Mouse (Mus musculus): ENCODE data around the gene Lbx2.

The Lbx2 gene

GRCm38 (mm10) chr6:83086121-83087035 is at the start of gene Lbx2:
Gene Lbx2, plus strand, starts transcription at chr6:83086367.
- DNase-seq: peak; percentile 24 to 45

DNA sequence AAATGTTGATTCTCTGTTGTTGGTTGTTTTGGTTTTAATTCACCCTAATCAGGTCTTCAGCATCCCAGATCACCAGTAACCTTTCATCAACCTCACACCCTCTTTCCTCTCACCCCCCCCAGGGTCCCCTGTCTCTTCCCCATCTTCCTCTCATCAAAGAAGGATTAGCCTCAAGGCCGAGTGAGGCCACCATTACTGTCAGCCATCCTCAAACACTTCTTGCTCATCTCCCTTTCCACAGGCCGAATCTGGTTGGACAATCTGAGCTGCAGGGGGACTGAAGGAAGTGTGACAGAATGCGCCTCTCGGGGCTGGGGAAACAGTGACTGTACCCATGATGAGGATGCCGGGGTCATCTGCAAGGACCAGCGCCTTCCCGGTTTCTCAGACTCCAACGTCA is 49.0 kb upstream of the Lbx2 start:
- no peak for DNase-seq

DNA sequence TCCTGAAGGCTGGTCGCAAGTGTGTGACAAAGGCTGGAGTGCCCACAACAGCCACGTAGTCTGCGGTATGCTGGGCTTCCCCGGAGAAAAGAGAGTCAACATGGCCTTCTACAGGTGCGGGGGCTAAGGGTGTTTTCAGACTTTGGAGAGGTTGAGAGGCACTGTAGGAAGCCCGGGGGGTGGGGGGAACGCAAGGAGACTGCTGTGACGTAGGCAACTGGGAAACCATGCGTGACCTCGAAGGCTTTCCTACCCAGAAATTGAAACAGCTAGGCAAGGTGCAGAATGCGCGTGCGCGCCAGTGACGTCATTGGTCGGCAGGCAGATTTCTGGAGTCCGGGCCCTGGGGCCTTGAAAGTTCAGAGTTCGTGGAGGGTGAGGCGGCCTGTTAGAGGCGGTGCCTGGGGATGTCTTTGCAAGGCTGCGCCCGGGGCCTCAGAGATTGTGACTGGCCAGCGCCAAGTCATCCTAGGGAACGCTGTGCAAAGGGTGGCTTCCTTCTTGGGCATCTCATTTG is 47.6 kb upstream of the Lbx2 start:
- peak; percentile 90 to 95 for DNase-seq

DNA sequence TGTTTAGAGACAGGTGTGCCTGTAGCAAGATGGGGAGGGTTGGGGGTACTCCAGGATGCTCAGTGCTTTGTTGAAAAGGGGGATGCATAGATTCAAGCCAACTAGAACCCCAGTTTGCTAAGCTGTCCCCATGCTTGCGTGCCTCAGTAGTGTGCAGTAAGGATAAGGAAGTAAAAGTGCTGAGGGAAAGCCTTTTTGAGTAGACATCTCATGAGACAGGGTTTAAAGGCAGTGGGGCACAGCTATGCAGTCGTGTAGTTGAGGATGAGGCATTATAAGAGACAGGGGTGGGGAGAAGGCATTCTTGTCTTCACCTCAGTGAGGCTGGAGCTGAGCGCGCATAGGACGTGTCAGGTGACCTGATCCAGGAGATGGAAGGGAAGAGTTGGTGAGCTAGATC is 45.6 kb upstream of the Lbx2 start:
- DNase-seq: no peak

DNA sequence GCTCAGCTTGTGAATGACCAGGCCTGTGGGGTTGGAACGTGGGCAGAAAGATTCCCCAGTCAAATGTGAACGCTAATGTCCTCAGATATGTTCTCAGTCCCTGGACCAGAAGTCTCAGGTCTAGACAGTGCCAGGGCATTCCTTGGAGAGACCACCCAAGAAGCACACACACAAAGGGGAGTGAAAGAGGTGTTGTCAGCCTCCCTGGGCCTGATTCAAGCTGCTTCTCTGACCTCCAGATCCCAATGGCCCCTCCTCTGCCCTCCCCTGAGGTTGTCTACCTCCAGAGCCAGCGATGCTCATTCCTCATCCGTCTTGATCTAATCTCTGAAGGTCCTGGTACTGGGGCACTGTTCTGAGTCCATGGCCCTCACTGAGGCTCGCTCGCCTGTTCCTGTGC is 42.6 kb upstream of the Lbx2 start:
- no peak for DNase-seq

- DNase-seq: no peak
Observed at GRCm38 (mm10) chr6:83043993-83044392, 42.2 kb upstream of the Lbx2 start.

DNA sequence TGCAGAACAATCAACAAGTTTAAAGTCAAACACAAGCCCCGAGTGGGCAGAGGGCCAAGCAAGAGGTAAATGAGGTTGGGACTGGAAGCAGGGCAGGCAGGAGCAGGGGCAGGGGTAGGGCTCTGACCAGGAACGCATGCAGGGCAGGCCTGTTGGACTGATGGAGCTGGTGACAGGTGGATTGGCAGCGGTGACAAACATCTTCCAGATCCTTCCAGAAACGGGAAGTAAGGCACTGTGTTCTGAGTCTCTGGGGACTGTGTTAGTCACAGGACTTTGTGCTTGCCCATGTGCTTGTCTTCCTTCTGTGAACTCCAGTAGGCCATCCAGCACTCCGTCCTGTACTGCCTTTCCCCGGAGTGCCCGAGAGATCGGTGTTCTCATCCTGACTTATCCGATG is 41.4 kb upstream of the Lbx2 start:
- no peak for DNase-seq

- no peak for DNase-seq
Observed at GRCm38 (mm10) chr6:83049367-83049766, 36.8 kb upstream of the Lbx2 start.

- peak; percentile 16 to 27 for DNase-seq
Observed at GRCm38 (mm10) chr6:83053136-83053960, 32.8 kb upstream of the Lbx2 start.

DNA sequence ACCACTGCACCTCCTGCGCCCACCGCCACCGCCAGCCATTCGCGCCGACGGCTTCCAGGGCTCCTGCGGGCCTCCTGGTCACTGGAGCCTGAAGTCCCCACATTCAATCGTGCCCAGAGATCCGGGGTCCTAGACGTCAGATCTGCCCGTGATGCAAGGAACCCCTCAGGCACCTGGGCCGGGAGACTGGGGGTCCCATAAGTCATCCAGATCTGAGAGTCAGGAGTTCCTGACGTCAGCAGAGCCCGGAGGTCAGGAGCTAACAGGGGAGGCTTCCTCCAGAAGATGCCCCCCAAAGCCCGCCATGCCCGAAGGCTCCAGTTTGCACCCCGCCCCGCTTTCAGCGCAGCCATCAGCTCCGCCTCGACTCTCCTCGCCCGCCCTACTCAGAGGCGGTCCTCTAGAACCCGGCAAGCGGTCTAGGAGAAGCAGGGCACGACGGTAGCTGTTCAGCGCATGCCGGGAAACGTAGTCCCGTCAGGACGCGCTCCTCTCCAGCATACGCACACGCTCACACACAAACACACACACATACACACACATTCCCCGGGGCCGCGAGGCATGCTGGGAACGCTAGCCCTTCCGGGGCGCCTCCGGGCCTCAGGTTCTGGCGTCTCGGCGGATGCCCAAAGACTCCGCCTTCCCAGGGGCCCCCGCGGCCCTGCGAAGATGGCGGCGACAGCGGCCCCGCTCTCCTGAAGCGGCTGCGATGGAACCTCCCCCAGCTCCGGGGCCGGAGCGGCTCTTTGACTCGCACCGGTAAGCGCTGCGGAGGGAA is 31.9 kb upstream of the Lbx2 start, which contains the start of gene Aup1:
Gene Aup1 (plus strand): TSS at position 448 of the 778 bp plus-strand sequence.
- DNase-seq: peak; percentile 97

DNA sequence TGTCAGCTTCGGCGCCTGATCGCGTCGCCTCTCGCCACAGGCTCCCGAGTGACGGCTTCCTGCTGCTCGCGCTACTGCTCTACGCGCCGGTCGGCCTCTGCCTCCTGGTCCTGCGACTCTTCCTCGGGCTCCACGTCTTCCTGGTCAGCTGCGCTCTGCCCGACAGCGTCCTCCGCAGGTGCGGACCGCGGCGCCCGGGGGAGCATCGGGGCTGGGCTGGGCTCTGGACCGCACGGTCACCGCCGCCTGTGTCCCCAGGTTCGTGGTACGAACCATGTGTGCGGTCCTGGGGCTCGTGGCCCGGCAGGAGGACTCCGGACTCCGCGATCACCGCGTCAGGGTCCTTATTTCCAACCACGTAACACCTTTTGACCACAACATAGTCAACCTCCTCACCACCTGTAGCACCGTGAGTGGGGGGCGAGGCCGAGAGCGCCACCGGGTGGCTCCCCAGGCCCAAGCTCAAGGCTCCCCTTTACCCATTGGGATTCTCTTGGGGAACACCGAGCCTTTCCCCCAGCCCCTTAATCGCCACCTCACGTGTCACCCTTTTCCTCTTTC is 31.2 kb upstream of the Lbx2 start, which contains the start of gene Htra2:
Gene Htra2 (minus strand): TSS at position 403 of the 561 bp plus-strand sequence.
- peak; percentile 64 to 71 for DNase-seq

DNA sequence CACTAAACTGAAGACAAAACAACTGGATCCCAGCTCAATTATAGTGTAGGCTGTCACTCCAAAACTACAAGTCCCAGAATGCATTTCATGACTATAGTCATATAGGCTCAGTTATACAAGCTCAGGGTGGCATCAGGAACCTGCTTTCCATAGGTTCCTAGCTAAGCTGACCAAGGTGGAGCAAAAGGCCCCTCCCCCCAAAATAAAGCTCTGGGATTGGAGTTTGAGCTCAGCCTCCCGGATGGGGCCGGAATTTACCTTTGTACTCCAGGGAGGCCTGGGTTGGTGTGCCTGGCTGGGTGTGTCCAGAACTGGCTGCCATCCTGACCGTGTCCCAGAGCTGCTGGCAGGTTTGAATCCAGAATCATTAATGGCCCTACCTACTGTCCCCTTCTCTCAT is 28.4 kb upstream of the Lbx2 start, which contains the start of gene Dqx1:
Gene Dqx1 (plus strand): TSS at position 55 of the 400 bp plus-strand sequence.
- DNase-seq: no peak

DNA sequence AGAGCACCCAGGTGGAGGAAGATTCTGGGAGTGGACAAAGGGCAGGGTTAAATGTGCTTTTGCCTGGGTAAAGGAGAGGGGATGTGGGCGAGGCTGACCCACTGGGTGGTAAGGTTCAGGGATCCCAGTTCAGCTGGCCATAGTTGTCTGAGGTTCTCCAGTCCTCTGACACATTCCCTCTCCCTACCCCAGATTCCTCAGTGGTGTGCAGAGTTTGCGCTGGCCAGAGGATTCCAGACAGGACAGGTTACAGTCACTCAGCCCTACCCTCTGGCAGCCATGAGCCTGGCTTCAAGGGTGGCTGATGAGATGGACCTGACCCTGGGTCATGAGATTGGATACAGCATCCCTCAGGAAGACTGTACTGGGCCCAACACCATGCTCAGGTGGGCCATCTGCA is 27.4 kb upstream of the Lbx2 start:
- no peak for DNase-seq

- peak; percentile 31 to 51 for DNase-seq
Observed at GRCm38 (mm10) chr6:83065995-83066394, 20.2 kb upstream of the Lbx2 start.

GRCm38 (mm10) chr6:83066441-83066840 is 19.7 kb upstream of the Lbx2 start:
- no peak for DNase-seq

DNA sequence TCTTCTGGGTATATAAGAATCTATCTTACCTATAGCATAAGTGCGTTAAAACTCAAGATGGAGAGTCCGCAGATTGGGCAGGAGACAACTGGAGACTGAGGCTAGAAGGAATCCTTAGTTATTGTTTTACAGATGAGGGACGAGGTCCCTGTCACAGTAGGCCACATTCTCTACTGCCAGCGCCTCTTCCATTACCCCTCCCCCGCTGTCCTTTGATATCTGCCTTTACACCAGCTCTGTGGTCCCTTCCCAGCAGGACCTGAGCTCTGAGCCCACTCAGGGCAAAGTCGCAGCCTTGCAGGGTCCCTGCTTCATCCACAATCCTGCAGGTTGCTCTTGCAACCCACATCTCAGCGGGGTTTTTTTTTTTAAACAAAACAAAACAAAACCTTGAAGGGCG is 17.9 kb upstream of the Lbx2 start:
- DNase-seq: no peak

DNA sequence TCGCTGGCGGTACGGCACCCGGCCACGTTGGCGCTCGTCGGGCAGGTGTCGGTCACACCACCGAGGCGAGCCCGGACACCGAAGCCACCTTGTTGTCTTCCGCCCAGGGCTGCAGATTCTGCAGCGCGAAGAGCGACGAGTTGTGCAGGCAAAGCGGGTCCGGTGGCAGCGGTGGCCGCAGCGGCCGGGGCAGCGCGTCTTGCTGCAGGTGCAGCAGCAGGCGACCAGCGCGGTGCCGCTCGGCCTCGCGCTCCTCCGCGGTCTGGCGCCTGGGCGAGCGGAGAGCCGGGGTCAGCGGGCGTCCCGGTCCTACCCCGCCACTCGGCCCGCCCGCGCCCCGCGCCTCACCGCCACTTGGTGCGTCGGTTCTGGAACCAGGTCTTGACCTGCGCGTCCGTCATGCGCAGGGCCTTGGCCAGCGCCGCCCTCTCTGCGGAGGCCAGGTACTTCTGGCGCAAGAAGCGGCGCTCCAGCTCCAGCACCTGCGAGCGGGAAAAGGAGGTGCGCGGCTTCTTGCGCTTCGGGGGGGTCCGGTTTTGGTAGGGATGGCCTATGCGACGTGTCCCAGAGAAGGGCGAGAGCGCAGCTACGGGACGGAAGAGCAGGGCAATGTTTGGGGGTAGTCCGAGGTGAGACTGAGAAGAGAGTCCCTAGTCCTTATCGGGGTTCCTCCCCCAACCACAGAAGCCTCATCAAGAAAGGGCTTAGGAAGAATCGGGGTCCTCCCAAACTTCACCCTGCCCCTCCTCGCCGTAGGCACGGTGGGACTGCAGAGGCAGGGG is 17.3 kb upstream of the Lbx2 start:
- DNase-seq: no peak

DNA sequence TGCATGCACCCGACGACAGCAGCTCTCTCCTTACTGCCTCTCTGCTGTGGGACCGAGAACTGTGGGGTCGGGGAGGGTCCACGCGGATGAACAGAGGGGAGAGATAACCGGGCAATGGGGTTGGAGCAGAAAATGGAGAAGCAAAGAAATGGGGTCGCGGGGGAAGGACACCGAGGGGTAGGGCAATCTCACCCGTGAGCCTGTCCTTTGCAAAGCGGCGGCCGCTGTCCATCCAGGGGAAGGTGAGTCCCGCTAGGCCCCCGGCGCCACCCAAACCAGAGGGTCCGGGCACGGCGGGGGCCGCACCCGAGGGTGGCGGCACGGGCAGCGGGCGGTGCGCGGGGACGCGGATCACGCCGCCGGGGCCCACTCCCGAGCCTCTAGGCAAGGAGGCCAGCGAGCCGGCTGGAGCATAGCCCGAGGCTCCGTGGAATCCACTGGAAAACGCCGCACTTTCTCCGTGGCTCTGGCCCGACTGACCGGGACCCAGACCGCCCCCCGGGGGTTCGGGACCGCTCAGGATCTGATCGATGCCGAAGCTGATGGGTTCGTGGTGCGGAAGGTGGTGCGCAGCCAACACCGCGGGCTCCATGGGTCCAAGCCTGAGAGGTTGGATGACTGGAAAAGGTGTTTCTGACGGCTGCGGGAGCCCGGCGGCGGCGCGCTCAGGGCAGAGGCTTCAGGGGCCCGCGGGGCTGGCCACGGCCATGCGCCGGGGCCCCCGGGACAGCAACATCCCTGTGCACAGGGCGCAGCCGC is 16.5 kb upstream of the Lbx2 start:
- DNase-seq: no peak

DNA sequence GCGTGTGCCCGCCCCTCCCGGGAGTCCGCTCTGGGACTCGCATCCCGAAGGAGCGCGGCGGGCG is 16.1 kb upstream of the Lbx2 start, which contains the start of gene Tlx2:
Gene Tlx2 (minus strand): TSS at position 47 of the 64 bp plus-strand sequence.
- no peak for DNase-seq

DNA sequence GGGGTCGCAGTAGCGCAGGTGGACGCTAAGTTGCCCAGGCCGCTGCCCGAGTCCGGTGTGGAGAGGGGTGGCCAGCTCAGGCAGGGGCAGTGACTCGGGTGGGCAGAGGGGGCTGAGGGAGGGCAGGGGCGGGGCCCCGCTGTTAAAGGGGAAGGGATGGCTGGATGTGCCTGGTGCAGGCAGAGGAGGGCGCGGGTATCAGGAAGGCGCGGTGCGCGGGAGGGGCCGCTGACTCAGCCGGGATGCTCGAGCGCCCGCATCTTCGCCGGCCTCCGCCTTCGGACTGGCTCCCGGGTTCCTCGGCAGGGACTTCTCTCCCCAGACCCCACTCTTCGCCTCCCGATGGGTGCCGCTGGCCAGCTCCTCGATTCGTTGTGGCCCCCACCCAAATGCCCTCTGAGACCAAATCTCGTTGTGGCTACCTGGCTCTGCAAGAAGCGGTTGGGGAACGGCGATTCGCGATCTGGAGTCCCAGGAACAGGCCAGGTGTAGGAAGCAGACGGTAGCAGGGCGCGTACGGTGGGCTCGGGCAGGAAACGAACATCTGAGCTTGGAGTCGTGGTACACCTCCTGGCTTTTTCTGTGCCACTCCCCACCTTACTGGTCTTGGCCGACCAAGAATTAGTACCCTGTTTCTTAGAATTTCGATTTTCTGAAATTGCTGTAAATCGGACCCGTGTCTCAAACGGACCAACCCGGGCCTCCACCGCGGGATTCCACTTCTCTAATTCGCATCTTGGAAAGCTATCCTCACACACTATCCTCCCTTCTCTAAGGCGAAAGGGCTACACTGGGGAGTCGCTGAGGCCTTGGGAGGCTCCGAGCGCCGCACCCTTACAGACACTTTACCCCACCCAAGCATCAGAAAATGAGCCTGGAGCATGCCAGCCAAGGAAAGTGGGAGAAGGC is 15.6 kb upstream of the Lbx2 start:
- DNase-seq: peak in 1 of 2 experiments; percentile 36

All from thymus, postnatal 36 days (tissue).